Mouse (Mus musculus) liver, embryonic 13.5 days (tissue): ENCODE results near the gene Tmem116. TPM values are rescaled to one million over a fixed set of nuclear protein-coding genes. Genes with fewer than 3 reads are reported as not detected.

Experiments
- ATAC-seq: fragments of 200-750 bp; cut with Nextera tagmentation; 2 replicates; pipeline ENCODE4 v1.8.0; 2017; ENCODE audit warnings: low read depth, mild to moderate bottlenecking, moderate number of reproducible peaks, moderate library complexity
- DNase-seq: peaks from one replicate; pipeline ENCODE4 v3.0.0; 2022
- H3K27ac ChIP-seq: fragments of 300-500 bp; sonication (generic); 2 replicates; pipeline ENCODE4 v1.5.1; 2015; ENCODE audit warnings: moderate library complexity, mild to moderate bottlenecking, inconsistent platforms
- H3K27me3 ChIP-seq: fragments of 300-500 bp; sonication (generic); 2 replicates; pipeline ENCODE4 v1.6.1; 2015; ENCODE audit warnings: mild to moderate bottlenecking, inconsistent platforms
- H3K36me3 ChIP-seq: fragments of 300-500 bp; sonication (generic); 2 replicates; pipeline ENCODE4 v1.6.1; 2015; ENCODE audit warnings: mild to moderate bottlenecking, inconsistent platforms
- H3K4me1 ChIP-seq: fragments of 300-500 bp; sonication (generic); replicated peaks from 2 replicates; pipeline ENCODE4 v1.6.1; 2015; ENCODE audit warnings: inconsistent platforms
- H3K4me2 ChIP-seq: fragments of 300-500 bp; sonication (generic); 2 replicates; pipeline ENCODE4 v1.6.1; 2015; ENCODE audit warnings: inconsistent platforms, mild to moderate bottlenecking, moderate library complexity
- H3K4me3 ChIP-seq: fragments of 300-500 bp; sonication (generic); replicated peaks from 2 replicates; pipeline ENCODE4 v1.5.1; 2015; ENCODE audit warnings: mild to moderate bottlenecking, inconsistent platforms
- H3K9ac ChIP-seq: fragments of 300-500 bp; sonication (generic); 2 replicates; pipeline ENCODE4 v1.6.1; 2015; ENCODE audit warnings: mild to moderate bottlenecking, inconsistent platforms
- H3K9me3 ChIP-seq: fragments of 300-500 bp; sonication (generic); replicated peaks from 2 replicates; pipeline ENCODE4 v1.6.1; 2016; ENCODE audit warnings: inconsistent platforms
- WGBS: fragments of 180-500 bp; shearing (Covaris S2); methylation state at CpG from one replicate; pipeline ENCODE4 v1.1.7; 2015; ENCODE audit not compliant: insufficient replicate concordance; 5-methylcytosine and 5-hydroxymethylcytosine counted together
- polyA plus RNA-seq: library from polyadenylated mRNA; unstranded; fragments of >200 nt; fragmentation: Nextera tagmentation; extraction: Ambion mirVana; gene quantifications from 2 replicates; pipeline ENCODE4 v1.2.1, GENCODE M21; 2015

Gene Tmem116
- polyA plus RNA-seq, result 0.83 and 1.3 TPM in 2 replicates

DNA sequence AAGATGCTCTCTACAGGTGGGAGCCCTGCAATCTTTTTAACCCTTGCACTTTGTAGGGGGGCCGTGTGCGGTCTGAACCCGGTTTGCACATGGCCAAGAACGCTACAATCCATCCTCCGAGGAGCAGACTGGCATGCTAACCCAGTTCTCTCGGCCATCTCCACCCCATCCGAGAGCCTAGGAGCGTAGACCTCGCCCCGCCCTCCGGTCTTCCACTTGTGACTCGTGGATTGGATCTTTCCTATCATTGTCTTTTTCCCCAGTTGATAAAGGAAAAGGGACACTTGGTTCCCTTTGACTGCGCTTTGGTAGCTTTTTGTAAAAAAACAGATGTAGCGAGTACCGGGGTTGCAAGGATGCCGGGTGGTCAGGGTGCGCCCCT, at the start of gene Tmem116:
Tmem116 (plus strand) TSS at position 250 of the 382 bp plus-strand sequence.
- ATAC-seq (peak; percentile 53), DNase-seq (peak; percentile 58)
- Histone ChIP-seq H3K27ac (peak within 1 kb of the TSS; percentile 96), H3K27me3 (no peaks in the 10 kb centered on the region), H3K4me2 (peak within 1 kb of the TSS; percentile 97), H3K4me3 (peak within 1 kb of the TSS; percentile 93), H3K9ac (peak within 1 kb of the TSS; percentile 95), H3K4me1 (peaks cover 62% of the 10 kb centered on the region), H3K36me3 (peaks cover 31% of the 10 kb centered on the region), H3K9me3 (no peaks in the 10 kb centered on the region)
- under 1% methylated on average over 17 of the region's 17 CpGs for WGBS

DNA sequence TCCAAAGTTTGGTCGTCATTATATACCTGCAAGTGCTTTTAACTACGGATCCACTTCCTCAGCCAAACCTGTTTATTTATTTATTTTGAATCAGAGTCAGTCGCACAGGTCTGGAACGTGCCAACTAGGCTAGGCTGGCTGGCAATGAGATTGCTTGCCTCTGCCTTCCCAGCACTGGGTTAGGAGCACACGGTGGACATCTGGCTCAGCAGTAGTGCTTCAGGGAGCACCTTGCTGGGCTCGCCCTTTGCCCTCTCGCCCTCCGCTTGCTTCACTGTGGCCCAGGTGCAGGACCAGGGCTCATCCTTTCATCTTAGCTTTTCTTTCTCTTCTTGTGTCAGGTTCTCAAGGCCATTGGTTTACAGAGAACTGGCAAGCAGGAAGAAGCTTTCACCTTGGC, 43.8 kb upstream of the Tmem116 start:
- no peak for DNase-seq
- Histone ChIP-seq H3K9me3 (no peaks in the 10 kb centered on the region), H3K27me3 (no peaks in the 10 kb centered on the region), H3K27ac (no peak overlapping the region), H3K4me3 (no peak overlapping the region), H3K4me2 (no peak overlapping the region), H3K9ac (no peak overlapping the region), H3K36me3 (peaks cover 92% of the 10 kb centered on the region), H3K4me1 (peaks cover 26% of the 10 kb centered on the region)
- 83% methylated on average over 8 of the region's 8 CpGs for WGBS
- no peak for ATAC-seq

DNA sequence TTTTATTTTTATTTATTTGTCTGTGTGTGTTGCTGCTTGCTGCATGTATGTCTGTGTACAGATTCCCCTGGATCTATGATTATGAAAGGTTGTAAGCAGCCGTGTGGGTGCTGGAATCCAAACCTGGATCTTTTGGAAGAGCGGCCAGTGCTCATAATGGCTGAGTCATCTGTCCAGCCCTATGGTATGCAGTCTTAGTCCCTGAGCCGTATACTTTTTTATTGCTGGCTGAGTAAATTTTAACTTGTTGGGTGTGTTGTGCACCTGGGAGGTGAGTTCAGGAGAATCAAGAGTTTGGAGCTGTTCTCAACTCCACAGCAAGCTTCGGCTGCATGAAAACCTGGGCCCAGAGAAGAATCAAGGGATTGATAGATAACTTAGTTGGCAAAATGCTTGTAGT, 40.7 kb upstream of the Tmem116 start:
- H3K27me3 ChIP-seq, result no peaks in the 10 kb centered on the region
- 0 out of 2 replicates have a peak, but pooled peaks cover 10% of the 10 kb centered on the region for H3K4me1 ChIP-seq
- H3K9me3 ChIP-seq, result no peaks in the 10 kb centered on the region
- WGBS, result 90% methylated on average over 4 of the region's 4 CpGs
- H3K4me2 ChIP-seq, result no peak overlapping the region
- peaks cover 94% of the 10 kb centered on the region for H3K36me3 ChIP-seq
- DNase-seq (no peak), ATAC-seq (no peak)
- no peak overlapping the region for H3K27ac ChIP-seq
- no peak overlapping the region for H3K9ac ChIP-seq
- H3K4me3 ChIP-seq, result no peak overlapping the region

DNA sequence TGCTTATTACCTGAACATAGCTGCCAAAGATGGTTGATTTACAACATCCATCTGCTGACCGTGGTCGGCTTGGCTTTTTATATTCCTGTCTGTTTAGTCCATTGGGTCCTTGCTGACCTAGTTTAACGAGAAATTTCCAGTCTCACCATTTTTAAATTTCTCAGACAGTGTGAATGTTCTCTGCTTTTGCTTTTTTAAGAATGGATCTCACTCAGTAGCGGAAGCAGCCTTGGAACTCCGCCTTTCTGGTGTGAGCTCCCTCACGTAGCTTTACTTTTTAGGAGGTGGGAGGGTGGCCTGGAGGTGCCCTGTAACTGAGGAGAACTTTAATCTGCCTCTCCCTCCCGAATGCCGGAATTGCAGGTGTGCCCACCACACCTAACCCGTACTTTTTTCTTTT, 31.0 kb upstream of the Tmem116 start:
- 86% methylated on average over 9 of the region's 9 CpGs for WGBS
- no peak overlapping the region for H3K27ac ChIP-seq
- H3K4me2 ChIP-seq, result no peak overlapping the region
- H3K36me3 ChIP-seq, result peaks cover 99% of the 10 kb centered on the region
- no peaks in the 10 kb centered on the region for H3K9me3 ChIP-seq
- ATAC-seq, result no peak
- no peak overlapping the region for H3K4me3 ChIP-seq
- no peaks in the 10 kb centered on the region for H3K27me3 ChIP-seq
- H3K9ac ChIP-seq, result no peak overlapping the region
- H3K4me1 ChIP-seq, result no peaks in the 10 kb centered on the region
- no peak for DNase-seq

DNA sequence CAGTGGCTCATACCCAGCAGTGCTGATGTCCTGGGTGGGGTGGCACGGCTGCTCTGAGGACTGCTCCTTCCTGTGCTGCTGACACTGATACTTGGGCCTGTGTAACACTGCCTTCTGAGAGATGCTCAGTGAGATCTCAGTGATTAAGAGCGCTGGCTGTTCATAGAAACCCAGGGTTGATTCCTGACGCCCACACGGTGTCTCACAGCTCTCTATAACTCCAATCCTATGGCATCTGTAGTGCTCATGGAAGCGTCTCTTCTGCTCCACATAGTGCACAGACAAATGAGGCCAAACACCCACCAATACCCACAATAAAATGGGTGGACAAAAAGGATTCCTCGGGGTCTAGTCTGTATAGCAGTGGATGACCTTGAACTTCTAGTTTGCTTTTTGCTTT, 28.9 kb upstream of the Tmem116 start:
- no peak for ATAC-seq
- DNase-seq, result no peak
- Histone ChIP-seq H3K9ac (no peak overlapping the region), H3K4me2 (no peak overlapping the region), H3K4me1 (no peaks in the 10 kb centered on the region), H3K36me3 (peaks cover 99% of the 10 kb centered on the region), H3K27ac (no peak overlapping the region), H3K9me3 (no peaks in the 10 kb centered on the region), H3K27me3 (no peaks in the 10 kb centered on the region), H3K4me3 (no peak overlapping the region)
- 87% methylated on average over 6 of the region's 6 CpGs for WGBS

DNA sequence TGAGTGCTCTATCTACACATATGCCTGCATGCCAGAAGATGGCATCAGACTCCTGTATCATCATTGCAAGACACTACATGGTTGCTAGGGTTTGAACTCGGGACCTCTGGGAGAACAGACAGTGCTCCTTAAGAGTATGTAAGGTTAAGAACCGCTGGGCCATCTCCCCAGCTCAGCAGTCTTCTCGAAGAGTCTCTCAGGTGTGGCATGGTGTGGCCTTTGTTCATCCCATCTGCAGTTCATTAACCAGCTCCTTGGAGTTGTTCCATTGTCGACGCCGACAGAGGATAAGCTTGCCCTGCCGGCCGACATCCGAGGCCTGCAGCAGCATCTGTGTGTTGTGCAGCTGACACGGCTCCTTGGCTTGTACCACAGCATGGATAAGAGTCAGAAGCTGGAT, 28.4 kb upstream of the Tmem116 start:
- no peak for DNase-seq
- Histone ChIP-seq H3K36me3 (peaks cover 99% of the 10 kb centered on the region), H3K4me2 (no peak overlapping the region), H3K27me3 (no peaks in the 10 kb centered on the region), H3K9me3 (no peaks in the 10 kb centered on the region), H3K9ac (no peak overlapping the region), H3K4me3 (no peak overlapping the region), H3K4me1 (no peaks in the 10 kb centered on the region), H3K27ac (no peak overlapping the region)
- 90% methylated on average over 10 of the region's 10 CpGs for WGBS
- no peak for ATAC-seq

DNA sequence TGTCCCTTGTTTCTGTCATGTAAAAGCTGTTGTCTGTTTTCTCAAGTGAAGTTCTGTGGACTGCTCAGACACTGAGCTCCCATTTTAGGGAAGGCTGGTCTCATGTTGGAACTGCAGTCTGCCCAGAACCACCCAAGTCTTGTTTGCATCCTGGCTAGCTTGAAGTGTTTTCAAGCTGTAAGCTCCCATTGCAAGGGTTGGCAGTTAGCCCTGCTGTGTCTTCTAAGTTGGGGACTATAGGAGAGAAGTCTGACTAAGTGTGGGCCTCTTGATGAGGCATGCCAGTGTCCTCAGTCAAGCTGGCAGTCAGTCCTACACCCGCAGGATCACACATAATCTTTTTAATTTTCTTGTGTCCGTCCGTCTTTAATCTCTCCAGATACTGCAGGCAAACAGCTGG, 22.7 kb upstream of the Tmem116 start:
- Histone ChIP-seq H3K4me2 (no peak overlapping the region), H3K4me3 (no peak overlapping the region), H3K36me3 (peaks cover 100% of the 10 kb centered on the region), H3K9ac (no peak overlapping the region), H3K27ac (no peak overlapping the region), H3K4me1 (no peaks in the 10 kb centered on the region), H3K9me3 (no peaks in the 10 kb centered on the region), H3K27me3 (no peaks in the 10 kb centered on the region)
- DNase-seq, result no peak
- WGBS, result 89% methylated on average over 3 of the region's 3 CpGs
- ATAC-seq, result no peak

DNA sequence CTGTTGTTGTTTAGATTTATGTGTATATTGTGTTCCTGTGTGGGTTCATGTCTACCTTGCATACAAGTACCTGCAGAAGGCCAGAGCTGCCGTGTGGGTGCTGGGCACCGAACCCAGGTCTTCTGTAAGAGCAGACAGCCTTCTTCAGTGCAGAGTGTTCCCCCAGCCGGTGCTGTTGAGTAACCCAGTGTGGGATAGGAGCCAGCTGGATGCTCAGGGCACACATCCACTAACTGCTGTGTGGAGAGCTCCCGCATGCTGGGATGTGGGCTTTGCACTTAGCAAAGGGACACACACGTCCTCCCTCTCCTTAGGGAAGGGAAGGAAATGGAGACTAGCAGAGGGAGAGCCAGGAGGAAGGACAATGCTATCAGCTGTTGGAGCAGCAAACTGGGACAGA, 13.6 kb upstream of the Tmem116 start:
- H3K36me3 ChIP-seq, result peaks cover 93% of the 10 kb centered on the region
- DNase-seq, result no peak
- H3K27ac ChIP-seq, result no peak overlapping the region
- H3K9ac ChIP-seq, result no peak overlapping the region
- H3K4me3 ChIP-seq, result no peak overlapping the region
- no peaks in the 10 kb centered on the region for H3K4me1 ChIP-seq
- no peaks in the 10 kb centered on the region for H3K27me3 ChIP-seq
- H3K9me3 ChIP-seq, result no peaks in the 10 kb centered on the region
- 78% methylated on average over 5 of the region's 5 CpGs for WGBS
- ATAC-seq, result no peak
- H3K4me2 ChIP-seq, result no peak overlapping the region

DNA sequence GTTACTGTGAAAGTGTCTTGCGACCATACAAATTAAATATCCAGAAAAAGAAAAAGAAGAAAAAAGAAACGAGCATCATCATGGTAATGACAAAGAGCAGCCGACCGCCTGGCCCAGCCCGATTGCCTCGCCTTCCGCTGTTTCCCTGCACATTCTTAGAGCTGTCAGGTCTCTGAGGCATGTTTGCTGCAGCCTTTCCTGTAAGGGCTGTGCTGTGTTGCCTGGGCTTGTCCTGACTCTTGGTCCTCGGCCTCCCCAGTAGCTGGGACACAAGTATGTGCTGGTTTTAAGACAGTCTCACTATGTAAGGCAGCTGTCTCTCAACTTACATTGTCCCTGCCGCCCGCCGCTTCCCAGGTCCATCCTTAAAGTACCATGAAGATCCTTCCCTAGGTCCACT, 12.9 kb upstream of the Tmem116 start:
- Histone ChIP-seq H3K27ac (no peak overlapping the region), H3K4me1 (no peaks in the 10 kb centered on the region), H3K4me2 (no peak overlapping the region), H3K36me3 (peaks cover 93% of the 10 kb centered on the region), H3K4me3 (no peak overlapping the region), H3K9me3 (no peaks in the 10 kb centered on the region), H3K27me3 (no peaks in the 10 kb centered on the region), H3K9ac (no peak overlapping the region)
- DNase-seq (no peak), ATAC-seq (no peak)
- 86% methylated on average over 11 of the region's 11 CpGs for WGBS

DNA sequence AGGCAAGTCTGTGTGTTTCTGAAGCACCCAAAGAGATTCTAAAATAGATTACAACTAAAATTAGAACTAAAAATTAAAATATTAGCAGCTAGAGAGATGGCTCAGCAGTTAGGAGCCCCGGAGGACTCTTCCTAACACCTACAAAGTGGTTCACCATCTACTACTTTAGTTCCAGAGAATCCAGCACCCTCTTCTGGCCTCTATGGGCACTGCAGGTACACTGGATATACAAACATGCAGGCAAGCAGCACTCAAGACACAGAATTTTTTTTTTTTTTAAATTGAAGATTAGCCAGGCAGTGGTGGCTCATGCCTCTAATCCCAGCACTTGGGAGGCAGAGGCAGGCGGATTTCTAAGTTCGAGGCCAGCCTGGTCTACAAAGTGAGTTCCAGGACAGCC, 8.1 kb upstream of the Tmem116 start:
- no peaks in the 10 kb centered on the region for H3K9me3 ChIP-seq
- no peak overlapping the region for H3K27ac ChIP-seq
- H3K9ac ChIP-seq, result no peak overlapping the region
- DNase-seq, result peak; percentile 55
- no peak for ATAC-seq
- H3K4me2 ChIP-seq, result no peak overlapping the region
- peaks cover 94% of the 10 kb centered on the region for H3K36me3 ChIP-seq
- no peaks in the 10 kb centered on the region for H3K27me3 ChIP-seq
- no peak overlapping the region for H3K4me3 ChIP-seq
- WGBS, result 71% methylated on average over 3 of the region's 3 CpGs
- no peaks in the 10 kb centered on the region for H3K4me1 ChIP-seq

DNA sequence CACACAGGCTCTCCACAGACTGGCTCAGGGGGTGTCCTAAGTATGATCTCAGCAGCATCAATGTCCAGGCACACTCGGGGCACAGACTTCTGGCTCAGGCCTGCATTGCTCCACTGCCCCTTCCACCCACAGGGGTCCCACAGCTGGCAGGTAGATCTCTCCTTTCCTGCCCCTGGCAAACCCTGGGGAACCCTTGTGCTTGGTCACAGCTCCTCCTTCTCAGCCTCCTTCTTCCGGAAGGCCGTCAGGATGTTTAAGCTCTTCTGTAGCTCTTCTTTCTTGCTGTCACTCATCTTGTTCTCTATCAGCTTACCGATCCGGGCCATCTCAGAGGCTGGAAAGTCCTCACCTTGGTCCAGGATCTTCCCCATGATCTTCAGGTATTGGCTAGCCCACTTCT, 6.8 kb upstream of the Tmem116 start:
- Histone ChIP-seq H3K27me3 (no peaks in the 10 kb centered on the region), H3K9ac (no peak overlapping the region), H3K9me3 (no peaks in the 10 kb centered on the region), H3K4me1 (peaks cover 8% of the 10 kb centered on the region), H3K4me3 (no peak overlapping the region), H3K36me3 (peaks cover 94% of the 10 kb centered on the region), H3K4me2 (no peak overlapping the region), H3K27ac (no peak overlapping the region)
- ATAC-seq (no peak), DNase-seq (no peak)
- 81% methylated on average over 5 of the region's 5 CpGs for WGBS

DNA sequence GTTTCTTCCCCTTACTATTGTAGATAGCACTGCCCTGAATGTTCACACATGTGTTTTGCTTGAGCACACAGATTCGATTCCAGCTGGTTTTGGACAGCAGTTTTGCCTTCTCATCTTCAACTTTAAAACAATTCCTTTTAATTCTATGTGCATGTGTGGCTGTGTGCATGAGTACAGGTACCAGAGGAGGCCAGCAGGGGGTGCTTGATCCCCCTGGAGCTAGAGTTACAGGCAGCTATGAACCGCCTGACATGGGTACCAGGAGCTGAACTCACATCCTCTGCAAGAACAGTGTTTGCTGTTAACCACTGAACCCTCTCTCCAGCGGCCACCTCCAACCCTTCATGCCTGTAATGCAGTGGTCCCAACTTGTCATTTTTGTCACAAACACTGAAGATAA, 3.2 kb upstream of the Tmem116 start:
- 74% methylated on average over 3 of the region's 3 CpGs for WGBS
- no peak overlapping the region for H3K9ac ChIP-seq
- no peak overlapping the region for H3K4me3 ChIP-seq
- no peaks in the 10 kb centered on the region for H3K9me3 ChIP-seq
- H3K4me1 ChIP-seq, result peaks cover 34% of the 10 kb centered on the region
- ATAC-seq, result no peak
- peaks cover 63% of the 10 kb centered on the region for H3K36me3 ChIP-seq
- peak overlapping the region; percentile 29; the same call in 1 of the 2 replicates for H3K27ac ChIP-seq
- H3K27me3 ChIP-seq, result no peaks in the 10 kb centered on the region
- no peak overlapping the region for H3K4me2 ChIP-seq
- no peak for DNase-seq
